Mouse (Mus musculus): ENCODE data around the gene Gpn3.
"Not testable (repeated sequence)": the region's sequence is repeated elsewhere in the genome, so short reads cannot be mapped to it uniquely, and the experiment has no call there.

The Gpn3 gene

DNA sequence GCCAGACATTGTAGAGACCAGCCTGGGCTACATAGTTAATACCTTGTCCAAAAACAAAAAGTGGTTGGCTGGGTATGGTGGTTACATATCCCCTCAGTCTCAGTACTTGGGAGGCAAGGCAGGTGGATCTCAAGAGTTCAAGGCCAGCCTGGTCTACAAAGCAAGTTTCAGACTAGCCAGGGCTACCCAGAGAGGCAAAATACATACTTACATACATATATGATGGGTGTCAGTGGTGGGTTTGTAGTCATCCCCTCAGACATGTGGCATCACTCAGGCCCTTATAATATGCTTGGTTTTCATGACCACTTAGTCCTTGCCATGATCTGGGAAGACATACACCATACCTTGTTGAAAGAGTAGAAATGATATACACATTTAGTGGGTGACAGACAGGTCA, 19.0 kb downstream of the Gpn3 start:
- DNase-seq (ENCODE audit: low read depth, low spot score), result no peak

DNA sequence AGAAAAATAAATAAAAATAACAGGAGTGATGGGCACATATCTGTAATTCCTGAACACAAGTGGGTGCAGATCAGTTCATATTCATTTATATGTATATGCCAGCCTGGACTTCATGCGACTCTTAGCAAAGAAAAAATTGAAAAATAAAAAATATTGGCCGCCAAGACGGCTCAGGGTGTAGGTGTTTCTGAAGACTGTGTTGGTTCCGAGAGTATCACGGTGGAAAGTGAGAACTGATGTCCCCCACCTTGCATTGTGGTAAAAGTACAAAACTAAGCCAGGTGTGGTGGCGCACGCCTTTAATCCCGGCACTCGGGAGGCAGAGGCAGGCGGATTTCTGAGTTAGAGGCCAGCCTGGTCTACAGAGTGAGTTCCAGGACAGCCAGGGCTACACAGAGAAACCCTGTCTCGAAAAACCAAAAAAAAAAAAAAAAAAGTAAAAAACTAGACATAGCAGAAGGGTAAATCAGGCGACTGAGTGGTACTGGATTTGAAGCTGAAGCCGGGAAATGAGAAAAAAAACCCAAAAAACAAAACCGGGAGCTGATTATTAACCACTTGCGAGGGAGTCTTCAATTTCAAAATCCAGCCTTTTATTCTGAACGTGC, 19.6 kb downstream of the Gpn3 start:
- DNase-seq (ENCODE audit: low read depth, low spot score), result no peak

DNA sequence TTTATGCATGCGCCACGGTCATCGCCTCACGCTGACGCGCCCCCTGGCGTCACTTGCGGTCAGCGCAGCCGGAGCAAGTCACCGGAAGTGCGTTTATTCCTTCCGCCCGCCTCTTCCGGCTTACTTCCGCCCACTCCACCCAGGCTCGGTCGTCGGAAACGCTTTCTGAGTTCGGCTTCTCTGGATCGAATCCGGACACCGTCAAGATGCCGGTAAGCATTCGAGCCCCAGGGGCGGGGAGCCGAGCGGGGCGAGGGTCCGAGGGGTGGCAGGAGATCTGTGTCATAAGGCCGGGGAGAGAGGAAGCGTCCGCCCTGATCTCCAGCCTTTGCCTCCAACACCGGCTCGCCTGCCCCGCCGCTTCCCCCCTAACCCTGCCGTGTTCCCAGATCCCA, 20.1 kb downstream of the Gpn3 start, which contains the start of gene Arpc3:
Gene Arpc3 (plus strand): TSS at position 93 of the 395 bp plus-strand sequence.
- DNase-seq (ENCODE audit: low read depth, low spot score), result peak; percentile 89

- DNase-seq (ENCODE audit: low read depth, low spot score), result no peak
These were observed 20.7 kb downstream of the Gpn3 start for GRCm38 (mm10) chr5:122392227-122393004.

- DNase-seq (ENCODE audit: low read depth, low spot score), result peak; percentile 46
These were observed 22.2 kb downstream of the Gpn3 start for GRCm38 (mm10) chr5:122393887-122394286.

DNA sequence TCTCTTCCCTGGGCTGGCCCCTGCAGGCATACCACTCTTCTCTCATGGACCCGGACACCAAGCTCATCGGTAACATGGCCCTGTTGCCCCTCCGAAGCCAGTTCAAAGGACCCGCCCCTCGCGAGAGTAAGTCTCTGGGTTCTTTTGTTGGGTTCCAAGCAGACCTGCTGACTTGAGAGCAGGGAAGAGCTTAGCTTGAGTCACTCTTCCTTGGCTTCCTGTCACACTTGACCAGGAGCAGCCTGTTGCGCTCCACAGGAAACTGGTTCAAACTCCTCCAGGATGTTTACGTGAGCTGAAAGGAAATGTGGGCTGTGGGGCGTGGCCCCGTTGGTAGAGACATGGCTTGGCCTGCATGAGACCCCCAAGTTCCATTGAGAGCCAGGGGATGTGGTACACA, 25.1 kb downstream of the Gpn3 start:
- peak; percentile 37 for DNase-seq (ENCODE audit: low read depth, low spot score)

GRCm38 (mm10) chr5:122397495-122397894, 25.8 kb downstream of the Gpn3 start:
- DNase-seq (ENCODE audit: low read depth, low spot score), result no peak

DNA sequence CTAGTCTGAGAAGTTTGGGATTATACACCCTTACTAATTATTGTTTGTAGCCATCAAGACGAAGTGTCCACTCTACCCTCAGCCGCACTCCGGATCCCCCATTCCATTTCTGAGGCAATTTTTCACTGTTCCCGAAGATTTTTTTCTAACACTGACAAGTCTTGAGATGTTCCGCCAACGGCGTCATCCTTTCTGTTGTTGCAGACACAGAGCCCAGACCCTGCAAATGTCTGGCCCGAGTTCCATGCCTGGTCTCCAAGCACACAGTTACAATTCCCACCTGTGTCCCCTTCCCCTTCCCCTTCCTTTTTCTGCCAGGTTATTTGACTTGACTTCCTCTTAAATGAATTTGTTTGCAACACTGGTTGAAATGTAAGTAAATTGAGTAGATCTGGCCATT, 28.2 kb downstream of the Gpn3 start:
- DNase-seq (ENCODE audit: low read depth, low spot score), result no peak

GRCm38 (mm10) chr5:122400628-122401302, 29.1 kb downstream of the Gpn3 start:
- DNase-seq (ENCODE audit: low read depth, low spot score), result peak; percentile 87

DNA sequence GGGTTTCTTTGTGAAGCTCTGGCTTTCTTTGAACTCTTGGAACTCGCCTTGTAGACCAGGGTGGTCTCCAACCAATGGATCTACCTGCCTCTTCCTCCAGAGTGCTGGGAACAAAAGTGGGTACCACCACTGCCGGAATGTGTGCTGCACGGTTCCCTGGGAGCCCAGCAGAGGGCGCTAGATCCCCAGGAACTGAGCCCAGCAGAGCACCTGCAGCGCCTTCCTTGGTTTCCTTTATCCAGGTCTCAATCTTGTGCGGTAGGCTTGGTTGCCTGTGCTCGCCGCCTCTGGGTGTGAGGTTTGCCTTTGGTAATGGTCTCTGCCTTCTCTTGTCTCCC, 29.6 kb downstream of the Gpn3 start:
- DNase-seq (ENCODE audit: low read depth, low spot score), result peak; percentile 36

- no peak for DNase-seq (ENCODE audit: low read depth, low spot score)
These were observed 30.5 kb downstream of the Gpn3 start for GRCm38 (mm10) chr5:122402160-122402559.

DNA sequence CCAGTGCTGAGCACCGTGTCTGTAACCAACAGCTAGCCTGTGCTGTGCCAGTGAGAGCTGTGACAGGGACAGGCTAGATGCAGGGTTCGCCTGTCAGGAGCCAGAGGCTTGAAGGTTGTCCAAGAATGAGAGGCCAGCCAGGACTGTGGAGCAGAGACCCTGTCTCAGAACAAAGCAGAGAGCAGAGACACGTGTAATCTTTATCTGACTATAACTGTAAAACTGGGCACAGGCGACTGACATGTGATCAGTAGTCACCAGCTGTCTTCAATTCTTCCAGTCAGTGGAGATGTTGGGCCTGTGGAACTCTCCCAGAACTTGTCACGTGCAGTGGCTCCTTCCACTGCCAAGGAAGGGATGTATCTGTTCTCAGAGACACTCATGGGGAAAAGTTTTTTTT, 31.1 kb downstream of the Gpn3 start:
- DNase-seq (ENCODE audit: low read depth, low spot score), result peak; percentile 58

DNA sequence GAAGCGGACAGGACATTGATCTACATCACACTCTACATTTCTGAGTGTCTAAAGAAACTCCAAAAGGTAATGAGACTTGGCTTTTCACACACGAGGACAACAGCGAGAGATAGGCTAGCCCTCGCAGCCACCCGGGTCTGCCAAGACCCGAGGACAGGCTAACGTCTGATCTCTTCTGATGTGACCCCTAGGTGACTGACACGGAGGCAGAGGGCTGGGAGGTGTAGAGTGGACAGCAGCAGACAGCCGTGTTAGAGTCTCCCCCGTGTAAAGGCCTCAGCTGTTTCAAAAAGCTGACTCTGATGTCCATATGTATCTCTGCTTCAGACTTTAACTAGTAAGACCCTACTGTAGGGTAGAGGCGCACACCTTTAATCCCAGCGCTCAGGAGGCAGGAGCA, 31.7 kb downstream of the Gpn3 start:
- DNase-seq (ENCODE audit: low read depth, low spot score), result no peak

DNA sequence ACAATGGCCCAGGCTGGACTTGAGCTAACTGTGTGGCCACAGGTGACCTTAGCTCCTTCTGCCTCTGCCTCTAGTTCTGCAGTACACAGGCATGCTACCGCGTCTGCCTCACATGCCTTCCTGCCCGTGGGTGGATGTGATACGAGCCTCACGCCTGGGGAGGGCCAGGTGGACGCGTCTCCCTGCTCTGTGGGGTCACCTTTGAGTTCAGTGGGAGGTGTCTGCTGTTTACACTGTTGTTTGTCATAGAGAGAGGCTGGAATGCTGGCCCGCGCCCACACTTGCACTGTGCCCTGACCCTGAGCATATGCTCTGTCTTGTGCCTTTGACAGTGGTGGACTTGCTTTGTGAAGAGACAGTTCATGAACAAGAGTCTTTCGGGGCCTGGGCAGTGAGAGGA, 33.9 kb downstream of the Gpn3 start:
- DNase-seq (ENCODE audit: low read depth, low spot score), result no peak

- DNase-seq (ENCODE audit: low read depth, low spot score), result no peak
These were observed 38.3 kb downstream of the Gpn3 start for GRCm38 (mm10) chr5:122409692-122410645.

DNA sequence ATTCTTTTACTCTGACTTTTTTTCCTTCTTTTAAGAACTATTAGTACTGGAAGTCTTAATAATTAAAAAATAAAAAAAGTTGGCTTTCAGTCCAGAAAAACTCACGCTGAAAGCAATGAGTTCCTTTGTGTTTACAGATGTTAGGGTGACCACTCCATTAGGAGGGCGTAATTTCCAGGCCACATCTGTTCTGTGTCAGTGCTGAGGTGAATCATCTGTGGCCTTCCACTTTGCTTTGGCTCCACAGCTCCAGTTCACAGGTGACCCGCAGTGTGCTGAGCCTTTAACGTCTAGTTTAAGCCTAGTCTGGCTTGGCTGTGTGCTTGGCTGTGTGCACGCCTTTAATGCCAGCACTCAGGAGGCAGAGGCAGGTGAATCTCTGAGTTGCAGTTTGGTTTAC, 40.2 kb downstream of the Gpn3 start:
- no peak for DNase-seq (ENCODE audit: low read depth, low spot score)

GRCm38 (mm10) chr5:122412826-122413225, 41.1 kb downstream of the Gpn3 start:
- peak; percentile 41 for DNase-seq (ENCODE audit: low read depth, low spot score)

GRCm38 (mm10) chr5:122414351-122414750, 42.7 kb downstream of the Gpn3 start:
- no peak for DNase-seq (ENCODE audit: low read depth, low spot score)

DNA sequence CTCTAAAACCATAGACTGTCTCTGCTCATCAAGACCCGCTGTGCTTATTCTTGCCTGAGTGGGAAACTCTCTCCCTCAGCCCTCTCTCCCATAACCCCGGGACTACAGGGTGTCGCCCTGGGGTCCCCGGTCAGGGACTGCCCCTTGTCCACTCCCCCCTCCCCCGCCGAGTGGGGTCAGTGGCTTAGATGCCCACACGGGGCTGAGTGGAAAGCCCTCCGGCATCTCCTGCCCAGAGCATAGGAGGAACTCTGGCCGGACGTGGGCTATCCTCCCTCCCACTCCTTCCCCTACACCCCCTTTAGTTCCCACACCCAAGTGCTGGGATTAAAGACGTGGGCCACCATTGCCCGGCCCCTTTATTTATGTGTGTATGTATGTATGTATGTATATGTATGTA, 43.8 kb downstream of the Gpn3 start:
- no peak for DNase-seq (ENCODE audit: low read depth, low spot score)

- DNase-seq (ENCODE audit: low read depth, low spot score), result not testable (repeated sequence)
These were observed 49.0 kb downstream of the Gpn3 start for GRCm38 (mm10) chr5:122420676-122421075.

GRCm38 (mm10) chr5:122421271-122422068, 49.8 kb downstream of the Gpn3 start, which contains the start of gene Anapc7:
Gene Anapc7, plus strand, starts transcription at chr5:122421693.
- DNase-seq (ENCODE audit: low read depth, low spot score), result no peak
